In the genomic region with DNA sequence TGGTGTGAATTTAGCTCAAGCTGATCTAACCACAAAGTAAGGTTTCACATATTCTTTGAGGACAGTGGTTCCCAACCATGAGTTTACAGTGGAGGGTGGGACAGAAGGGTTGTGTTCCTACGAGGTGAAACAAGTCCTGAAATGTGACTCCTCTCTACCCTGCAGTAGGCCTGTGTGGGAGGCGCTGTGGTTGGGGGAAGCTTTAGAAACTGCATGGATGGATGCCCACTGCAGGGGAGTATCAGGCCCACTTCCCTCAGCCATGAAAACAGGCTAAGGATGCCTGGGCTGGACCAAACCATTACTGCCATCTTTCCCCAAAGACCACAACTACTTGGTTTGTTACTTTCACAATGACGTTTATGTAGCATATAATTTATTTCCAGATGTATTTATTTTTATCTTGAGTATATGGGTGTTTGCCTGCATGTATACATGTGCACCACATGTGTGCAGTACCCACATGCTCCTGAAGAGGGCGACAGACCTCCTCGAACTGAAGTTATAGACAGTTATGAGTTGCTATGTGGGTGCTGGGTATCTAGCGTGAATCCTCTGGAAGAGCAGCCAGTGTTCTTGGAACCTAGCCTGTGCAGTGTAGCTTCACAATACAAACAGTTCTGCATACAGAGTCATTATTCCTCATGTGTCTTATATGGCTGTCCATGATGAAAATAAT, we compare ENCODE assay signal across 18 mouse cellular contexts. TPM values are rescaled to one million over a fixed set of nuclear protein-coding genes. Genes with fewer than 3 reads are reported as not detected.
DNase-seq lines count a peak whose midpoint lies in the region; ATAC-seq and TF ChIP-seq lines count a peak whose summit lies in the region.
"Had no signal": no experiment of that assay in that cellular context is flagged by ENCODE, and none has a peak within 500 bp of the region (broad histone marks: within the 10 kb centered on the region; RNA-seq: fewer than 3 reads in every experiment).

No protein-coding gene starts in this region.

- no peak overlapping the region for H3K9ac ChIP-seq in liver, embryonic 11.5 days (ENCODE audit: low read depth, low read length)
- H3K9ac ChIP-seq: limb, embryonic 12.5 days; neural tube, embryonic 12.5 days had no signal

- H3K9me3 ChIP-seq in liver, embryonic 11.5 days (ENCODE audit: control insufficient read depth, low read length), result no peaks in the 10 kb centered on the region
- peaks cover 4% of the 10 kb centered on the region; the same call in 1 of the 2 replicates for H3K9me3 ChIP-seq in E14TG2a.4 (ENCODE audit: low read length)
- H3K9me3 ChIP-seq: limb, embryonic 12.5 days; neural tube, embryonic 12.5 days had no signal

- no peak overlapping the region for H3K4me3 ChIP-seq in liver, embryonic 11.5 days (ENCODE audit: low read depth, low read length)
- H3K4me3 ChIP-seq in E14TG2a.4 (replicated peaks; ENCODE audit: low read length), result no peak overlapping the region
- H3K4me3 ChIP-seq: limb, embryonic 12.5 days; midbrain, embryonic 10.5 days; neural tube, embryonic 12.5 days had no signal

- intact Hi-C loops in heart, postnatal 10 days (cut with DNase I), result no loop called here

- H3K4me2 ChIP-seq in liver, embryonic 11.5 days, result no peak overlapping the region
- H3K4me2 ChIP-seq: limb, embryonic 12.5 days; neural tube, embryonic 12.5 days had no signal

- H3K4me1 ChIP-seq in liver, embryonic 11.5 days (replicated peaks; ENCODE audit: control insufficient read depth, insufficient read depth, low read length), result 0 out of 2 replicates have a peak, but pooled peaks cover under 1% of the 10 kb centered on the region
- no peaks in the 10 kb centered on the region for H3K4me1 ChIP-seq in E14TG2a.4 (replicated peaks; ENCODE audit: low read depth, low read length)
- H3K4me1 ChIP-seq: limb, embryonic 12.5 days; midbrain, embryonic 10.5 days; neural tube, embryonic 12.5 days had no signal

- H3K27me3 ChIP-seq in liver, embryonic 11.5 days (replicated peaks; ENCODE audit: control insufficient read depth, insufficient read depth, low read length), result no peaks in the 10 kb centered on the region
- no peaks in the 10 kb centered on the region for H3K27me3 ChIP-seq in E14TG2a.4 (ENCODE audit: insufficient read depth, low read length)
- H3K27me3 ChIP-seq: limb, embryonic 12.5 days; neural tube, embryonic 12.5 days had no signal

- 82% methylated on average over 6 of the region's 6 CpGs for WGBS in liver, embryonic 11.5 days

- TF ChIP-seq CTCF in E14TG2a.4 (conservative IDR thresholded peaks at IDR 0.05; ENCODE audit: low read length), result peak; percentile 88

- no peak overlapping the region for H3K27ac ChIP-seq in liver, embryonic 11.5 days (ENCODE audit: low read depth, low read length)
- H3K27ac ChIP-seq: limb, embryonic 12.5 days; midbrain, embryonic 10.5 days; neural tube, embryonic 12.5 days had no signal

- H3K36me3 ChIP-seq in liver, embryonic 11.5 days (ENCODE audit: control insufficient read depth, insufficient read depth, low read length), result no peaks in the 10 kb centered on the region
- no peaks in the 10 kb centered on the region for H3K36me3 ChIP-seq in E14TG2a.4 (ENCODE audit: insufficient read depth, low read length)
- H3K36me3 ChIP-seq: limb, embryonic 12.5 days; midbrain, embryonic 10.5 days; neural tube, embryonic 12.5 days had no signal

- DNase-seq in heart, adult 11 months, result peak; percentile 44
- no peak for DNase-seq in heart, postnatal 10 days
- DNase-seq in liver, result peak; percentile 22
- no peak for DNase-seq in liver, embryonic 11.5 days (ENCODE audit: low spot score)
- DNase-seq in ovary, postnatal 10 days (ENCODE audit: low spot score), result no peak
- no peak for DNase-seq in cerebellum, postnatal 25 days
- DNase-seq: adrenal gland, postnatal 36 days; cerebellum, adult 11 months; heart, postnatal 4 days; kidney, adult 11 months; retina, postnatal 1 day had no signal

- ATAC-seq in liver, embryonic 11.5 days (replicated peaks; ENCODE audit: low FRiP score), result no peak
- ATAC-seq in erythroblast, adult 5-6 weeks (replicated peaks; ENCODE audit: low FRiP score, poor library complexity, severe bottlenecking), result 0 out of 2 replicates have a peak, but pooled peaks have one; percentile 25

RNA-seq across cellular contexts. Expression of a gene that starts 42.9 kb away (rescaled TPM):
- not detected for total RNA-seq in heart, postnatal 10 days (2021)
- polyA plus RNA-seq in liver, embryonic 11.5 days (2014; fragmentation: Nextera tagmentation; extraction: Ambion mirVana), result 0.19 TPM in 1 of 2 replicates, not detected in the other
- not detected in 2 replicates for total RNA-seq in erythroblast, adult 5-6 weeks (2015; ENCODE audit: low replicate concordance)
- total RNA-seq in erythroblast, adult 5-6 weeks (2017; ENCODE audit: low replicate concordance), result not detected in 2 replicates
- total RNA-seq: granulocyte monocyte progenitor cell, adult 5-6 weeks; heart, postnatal 4 days had no signal
- polyA plus RNA-seq: limb, embryonic 12.5 days; lung, embryonic 16.5 days; midbrain, embryonic 10.5 days; neural tube, embryonic 12.5 days had no signal

Comparison
In these comparisons a context has a peak if more than half of its experiments do, and no peak if none do; other contexts are left out.
1. DNase-seq: peak in heart, adult 11 months (single experiment) and liver (single experiment); none in heart, postnatal 10 days (0 of 2), liver, embryonic 11.5 days (single experiment), ovary, postnatal 10 days (single experiment) and cerebellum, postnatal 25 days (0 of 2).